Mouse (Mus musculus): ENCODE measurements around the gene Inf2.
A peak's percentile ranks its signal among the peaks of the same experiment; 100 is the strongest.

Gene Inf2

GRCm38 (mm10) chr12:112570160-112570559 lies 18.4 kb upstream of the Inf2 start:
- DNase-seq (ENCODE audit: low spot score) = no peak

GRCm38 (mm10) chr12:112571064-112571463 lies 17.5 kb upstream of the Inf2 start:
- no peak for DNase-seq (ENCODE audit: low spot score)

- no peak for DNase-seq (ENCODE audit: low spot score)
Measured at GRCm38 (mm10) chr12:112575274-112575986, 13.2 kb upstream of the Inf2 start.

- DNase-seq (ENCODE audit: low spot score) = no peak
Measured at GRCm38 (mm10) chr12:112576341-112576740, 12.2 kb upstream of the Inf2 start.

GRCm38 (mm10) chr12:112576749-112577148 lies 11.8 kb upstream of the Inf2 start:
- DNase-seq (ENCODE audit: low spot score) = peak; percentile 42

- DNase-seq (ENCODE audit: low spot score) = no peak
Measured at GRCm38 (mm10) chr12:112578296-112579090, 10.1 kb upstream of the Inf2 start.

GRCm38 (mm10) chr12:112579430-112579829 lies 9.2 kb upstream of the Inf2 start:
- no peak for DNase-seq (ENCODE audit: low spot score)

- no peak for DNase-seq (ENCODE audit: low spot score)
Measured at GRCm38 (mm10) chr12:112579926-112580325, 8.7 kb upstream of the Inf2 start.

- DNase-seq (ENCODE audit: low spot score) = no peak
Measured at GRCm38 (mm10) chr12:112581113-112581512, 7.5 kb upstream of the Inf2 start.

GRCm38 (mm10) chr12:112584954-112585353 lies 3.6 kb upstream of the Inf2 start:
- DNase-seq (ENCODE audit: low spot score) = no peak

- DNase-seq (ENCODE audit: low spot score) = no peak
Measured at GRCm38 (mm10) chr12:112585924-112586538, 2.6 kb upstream of the Inf2 start.

- DNase-seq (ENCODE audit: low spot score) = no peak
Measured at GRCm38 (mm10) chr12:112587125-112588124, 1.2 kb upstream of the Inf2 start.

GRCm38 (mm10) chr12:112589491-112590191 lies 1.1 kb downstream of the Inf2 start:
- DNase-seq (ENCODE audit: low spot score) = no peak

GRCm38 (mm10) chr12:112590566-112591239 lies 2.1 kb downstream of the Inf2 start:
- DNase-seq (ENCODE audit: low spot score) = no peak

- DNase-seq (ENCODE audit: low spot score) = no peak
Measured at GRCm38 (mm10) chr12:112591240-112591639, 2.7 kb downstream of the Inf2 start.

- no peak for DNase-seq (ENCODE audit: low spot score)
Measured at GRCm38 (mm10) chr12:112591730-112592129, 3.1 kb downstream of the Inf2 start.

GRCm38 (mm10) chr12:112592985-112593734 lies 4.6 kb downstream of the Inf2 start:
- DNase-seq (ENCODE audit: low spot score) = no peak

GRCm38 (mm10) chr12:112593951-112594915 lies 5.6 kb downstream of the Inf2 start:
- DNase-seq (ENCODE audit: low spot score) = no peak

GRCm38 (mm10) chr12:112594989-112595388 lies 6.4 kb downstream of the Inf2 start:
- DNase-seq (ENCODE audit: low spot score) = no peak

Measured in testis, postnatal 14 days (tissue).